Mouse (Mus musculus): ENCODE measurements around the gene Zscan4-ps3.
"Not testable (repeated sequence)": the region's sequence is repeated elsewhere in the genome, so short reads cannot be mapped to it uniquely, and the experiment has no call there.

Zscan4-ps3 gene

GRCm38 (mm10) chr7:11609008-11609407, at the start of gene Zscan4-ps3:
Gene Zscan4-ps3, plus strand, starts transcription at chr7:11609308.
- not testable (repeated sequence) for DNase-seq

- peak; percentile 11 for DNase-seq
These were observed 8.0 kb downstream of the Zscan4-ps3 start for GRCm38 (mm10) chr7:11617082-11617481.
